Mouse (Mus musculus) kidney, adult 2 months (tissue): ENCODE measurements around the gene Ndel1.

ENCODE experiments used
- CTCF ChIP-seq: fragments of 200-500 bp; conservative IDR thresholded peaks from 2 replicates; pipeline ENCODE4 v1.5.1; 2011; ENCODE audit warnings: low read depth, mild to moderate bottlenecking, control low read depth, low read length, moderate library complexity, mixed read lengths; ENCODE audit not compliant: insufficient read depth, insufficient read length
- POLR2A ChIP-seq: fragments of 200-500 bp; IDR thresholded peaks from one replicate; pipeline ENCODE4 v1.6.1; 2011; ENCODE audit warnings: low read depth, low read length, control low read depth

DNA sequence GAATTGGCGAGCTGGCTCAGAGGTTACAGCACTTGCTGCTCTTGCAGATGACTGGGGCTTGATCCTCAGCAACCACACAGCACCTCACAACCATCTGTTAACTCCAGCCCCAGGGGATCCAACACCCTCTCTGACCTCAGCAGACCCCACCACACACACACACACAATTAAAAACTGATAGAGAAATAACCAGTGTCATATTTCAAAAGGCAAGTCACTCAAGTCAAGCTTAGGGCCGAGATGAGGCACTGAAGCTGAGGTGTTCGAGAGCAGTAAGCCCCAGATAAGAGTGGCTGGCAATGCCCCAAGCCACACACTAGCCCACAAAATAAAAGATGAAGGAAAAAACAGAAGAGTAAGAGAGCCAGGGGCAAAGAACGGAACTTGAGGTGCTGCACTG lies 38.9 kb downstream of the Ndel1 start:
- TF ChIP-seq POLR2A (no peak), CTCF (no peak)
